23 mouse cellular contexts compared by ENCODE assay signal in genomic region chr8:91405099-91405498, GRCm38 (mm10).
"Had no signal": no experiment of that assay in that cellular context is flagged by ENCODE, and none has a peak within 500 bp of the region (broad histone marks: within the 10 kb centered on the region; RNA-seq: fewer than 3 reads in every experiment).

No protein-coding gene starts in this region.

- H3K9ac ChIP-seq: limb, embryonic 13.5 days; liver, embryonic 15.5 days; lung, embryonic 14.5 days; midbrain, embryonic 13.5 days; neural tube, embryonic 13.5 days; stomach, embryonic 15.5 days had no signal

- H3K9me3 ChIP-seq: limb, embryonic 10.5 days; limb, embryonic 13.5 days; liver, embryonic 15.5 days; megakaryocyte, embryonic 14.5 days; midbrain, embryonic 10.5 days; midbrain, embryonic 13.5 days; neural tube, embryonic 13.5 days; stomach, embryonic 15.5 days had no signal

- H3K27me3 ChIP-seq: limb, embryonic 13.5 days; liver, embryonic 15.5 days; megakaryocyte, embryonic 14.5 days; midbrain, embryonic 13.5 days; neural tube, embryonic 13.5 days; stomach, embryonic 15.5 days had no signal

- H3K4me3 ChIP-seq: layer of hippocampus, adult 2 months; limb, embryonic 10.5 days; limb, embryonic 13.5 days; liver, embryonic 15.5 days; megakaryocyte, embryonic 14.5 days; midbrain, embryonic 10.5 days; midbrain, embryonic 13.5 days; myocyte; neural tube, embryonic 13.5 days; stomach, embryonic 15.5 days had no signal

- H3K4me2 ChIP-seq: limb, embryonic 13.5 days; liver, embryonic 11.5 days; liver, embryonic 15.5 days; lung, embryonic 14.5 days; midbrain, embryonic 13.5 days; neural tube, embryonic 13.5 days; stomach, embryonic 15.5 days had no signal

- H3K4me1 ChIP-seq: midbrain, embryonic 10.5 days; midbrain, embryonic 13.5 days; stomach, embryonic 15.5 days had no signal

- ATAC-seq: lung, postnatal 0 days; midbrain, embryonic 13.5 days; midbrain, embryonic 16.5 days had no signal

- H3K27ac ChIP-seq: kidney, postnatal 0 days; layer of hippocampus, adult 2 months; limb, embryonic 10.5 days; limb, embryonic 13.5 days; midbrain, embryonic 10.5 days; midbrain, embryonic 13.5 days; neural tube, embryonic 13.5 days; stomach, embryonic 15.5 days had no signal

- H3K36me3 ChIP-seq: stomach, embryonic 15.5 days had no signal

- DNase-seq: kidney, adult 11 months; kidney, postnatal 25 days; layer of hippocampus, adult 9-11 months; lung, embryonic 14.5 days; lung, postnatal 36 days; retina, postnatal 1 day; right cerebral cortex, postnatal 25 days; spleen, adult 18-20 months; thymus, postnatal 25 days had no signal
